Mouse (Mus musculus): ENCODE measurements around the gene Ccnb1. TPM values are rescaled to one million over a fixed set of nuclear protein-coding genes. Genes with fewer than 3 reads are reported as not detected.
"Not testable (repeated sequence)": the region's sequence is repeated elsewhere in the genome, so short reads cannot be mapped to it uniquely, and the experiment has no call there.

Ccnb1 gene
- total RNA-seq (2014; fragmentation: Nextera tagmentation) (26.8 and 43.5 TPM in 2 replicates), total RNA-seq (2017) (231 and 274 TPM in 2 replicates)

- ATAC-seq (replicated peaks; ENCODE audit: poor library complexity, severe bottlenecking), result peak; percentile 98
Measured at GRCm38 (mm10) chr13:100786414-100786867, at the start of gene Ccnb1. Gene Ccnb1, minus strand, starts transcription at chr13:100786570.

GRCm38 (mm10) chr13:100834777-100835176 lies 48.4 kb upstream of the Ccnb1 start:
- no peak for ATAC-seq (replicated peaks; ENCODE audit: poor library complexity, severe bottlenecking)

GRCm38 (mm10) chr13:100833640-100834002 lies 47.3 kb upstream of the Ccnb1 start:
- ATAC-seq (replicated peaks; ENCODE audit: poor library complexity, severe bottlenecking), result no peak

GRCm38 (mm10) chr13:100832741-100833639 lies 46.6 kb upstream of the Ccnb1 start, which contains the start of gene Slc30a5:
Gene Slc30a5, minus strand, starts transcription at chr13:100833427.
- peak; percentile 91 for ATAC-seq (replicated peaks; ENCODE audit: poor library complexity, severe bottlenecking)

GRCm38 (mm10) chr13:100832188-100832587 lies 45.8 kb upstream of the Ccnb1 start:
- ATAC-seq (replicated peaks; ENCODE audit: poor library complexity, severe bottlenecking), result peak; percentile 25

GRCm38 (mm10) chr13:100831123-100831522 lies 44.8 kb upstream of the Ccnb1 start:
- ATAC-seq (replicated peaks; ENCODE audit: poor library complexity, severe bottlenecking), result no peak

GRCm38 (mm10) chr13:100825627-100826410 lies 39.4 kb upstream of the Ccnb1 start:
- ATAC-seq (replicated peaks; ENCODE audit: poor library complexity, severe bottlenecking), result no peak

GRCm38 (mm10) chr13:100824916-100825315 lies 38.5 kb upstream of the Ccnb1 start:
- no peak for ATAC-seq (replicated peaks; ENCODE audit: poor library complexity, severe bottlenecking)

- ATAC-seq (replicated peaks; ENCODE audit: poor library complexity, severe bottlenecking), result peak; percentile 88
Measured at GRCm38 (mm10) chr13:100824306-100824705, 37.9 kb upstream of the Ccnb1 start.

- no peak for ATAC-seq (replicated peaks; ENCODE audit: poor library complexity, severe bottlenecking)
Measured at GRCm38 (mm10) chr13:100823863-100824262, 37.5 kb upstream of the Ccnb1 start.

- no peak for ATAC-seq (replicated peaks; ENCODE audit: poor library complexity, severe bottlenecking)
Measured at GRCm38 (mm10) chr13:100814451-100814850, 28.1 kb upstream of the Ccnb1 start.

GRCm38 (mm10) chr13:100805776-100806175 lies 19.4 kb upstream of the Ccnb1 start:
- no peak for ATAC-seq (replicated peaks; ENCODE audit: poor library complexity, severe bottlenecking)

GRCm38 (mm10) chr13:100797171-100797570 lies 10.8 kb upstream of the Ccnb1 start:
- no peak for ATAC-seq (replicated peaks; ENCODE audit: poor library complexity, severe bottlenecking)

- no peak for ATAC-seq (replicated peaks; ENCODE audit: poor library complexity, severe bottlenecking)
Measured at GRCm38 (mm10) chr13:100789083-100789482, 2.7 kb upstream of the Ccnb1 start.

GRCm38 (mm10) chr13:100788057-100788456 lies 1.7 kb upstream of the Ccnb1 start:
- ATAC-seq (replicated peaks; ENCODE audit: poor library complexity, severe bottlenecking), result not testable (repeated sequence)

- ATAC-seq (replicated peaks; ENCODE audit: poor library complexity, severe bottlenecking), result no peak
Measured at GRCm38 (mm10) chr13:100787316-100788010, 1.1 kb upstream of the Ccnb1 start.

GRCm38 (mm10) chr13:100785806-100786413 lies 460 bp downstream of the Ccnb1 start:
- ATAC-seq (replicated peaks; ENCODE audit: poor library complexity, severe bottlenecking), result peak; percentile 44

- no peak for ATAC-seq (replicated peaks; ENCODE audit: poor library complexity, severe bottlenecking)
Measured at GRCm38 (mm10) chr13:100777491-100777890, 8.9 kb downstream of the Ccnb1 start.

GRCm38 (mm10) chr13:100776710-100777109 lies 9.7 kb downstream of the Ccnb1 start:
- ATAC-seq (replicated peaks; ENCODE audit: poor library complexity, severe bottlenecking), result no peak

GRCm38 (mm10) chr13:100776056-100776419 lies 10.3 kb downstream of the Ccnb1 start:
- 0 out of 2 replicates have a peak, but pooled peaks have one; percentile 4 for ATAC-seq (replicated peaks; ENCODE audit: poor library complexity, severe bottlenecking)

Measured in granulocyte monocyte progenitor cell, adult 5-6 weeks (primary cell).